Mouse (Mus musculus): ENCODE measurements around the gene Ccdc181. TPM values are rescaled to one million over a fixed set of nuclear protein-coding genes. Genes with fewer than 3 reads are reported as not detected.
"Not testable (repeated sequence)": the region's sequence is repeated elsewhere in the genome, so short reads cannot be mapped to it uniquely, and the experiment has no call there.

The Ccdc181 gene
- polyA plus RNA-seq (2014; fragmentation: Nextera tagmentation; extraction: Ambion mirVana): 23.4 and 24.5 TPM in 2 replicates

DNA sequence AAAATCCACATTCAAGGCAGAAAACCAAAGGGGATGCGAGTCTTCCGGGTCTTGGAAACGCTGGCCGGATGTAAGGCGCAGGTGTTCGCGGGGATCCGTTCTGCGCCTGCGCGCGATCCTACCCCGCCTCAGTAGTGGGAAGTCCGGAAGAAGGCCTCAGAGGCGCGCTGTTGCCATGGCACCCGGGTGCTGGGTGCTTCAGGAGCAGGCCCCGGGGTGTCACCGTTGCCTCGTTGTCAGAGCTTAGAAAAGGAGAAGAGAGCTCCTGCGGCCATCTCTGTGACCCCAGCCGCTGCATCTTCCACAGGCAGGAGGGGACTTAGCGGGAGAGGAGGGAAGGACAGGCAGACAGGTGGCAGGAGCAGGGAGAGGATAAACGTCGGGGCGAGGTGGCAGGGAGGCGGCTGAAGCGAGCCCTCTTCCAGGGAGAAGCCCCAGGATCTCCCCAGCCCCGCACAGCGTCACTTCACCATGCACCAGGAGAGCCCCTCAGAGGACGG, at the start of gene Ccdc181:
TSS of gene Ccdc181 (plus strand) at position 131 of the 500 bp plus-strand sequence.
- Histone ChIP-seq H3K9ac (peak within 1 kb of the TSS; percentile 58), H3K4me3 (replicated peaks; ENCODE audit: low read length) (peak within 1 kb of the TSS; percentile 40), H3K4me1 (replicated peaks; ENCODE audit: control insufficient read depth, insufficient read depth, low read length) (no peaks in the 10 kb centered on the region), H3K27ac (peak within 1 kb of the TSS; percentile 43), H3K27me3 (ENCODE audit: control insufficient read depth, insufficient read depth, low read length) (no peaks in the 10 kb centered on the region), H3K9me3 (ENCODE audit: control insufficient read depth, low read length) (no peaks in the 10 kb centered on the region), H3K4me2 (replicated peaks) (peak within 1 kb of the TSS; percentile 51), H3K36me3 (replicated peaks; ENCODE audit: control insufficient read depth, insufficient read depth) (peaks cover 4% of the 10 kb centered on the region; the same call in 1 of the 2 replicates)
- ATAC-seq (ENCODE audit: low FRiP score) (peak; percentile 99), DNase-seq (ENCODE audit: low spot score) (peak; percentile 92)
- 0% methylated on average over 31 of the region's 31 CpGs for WGBS

DNA sequence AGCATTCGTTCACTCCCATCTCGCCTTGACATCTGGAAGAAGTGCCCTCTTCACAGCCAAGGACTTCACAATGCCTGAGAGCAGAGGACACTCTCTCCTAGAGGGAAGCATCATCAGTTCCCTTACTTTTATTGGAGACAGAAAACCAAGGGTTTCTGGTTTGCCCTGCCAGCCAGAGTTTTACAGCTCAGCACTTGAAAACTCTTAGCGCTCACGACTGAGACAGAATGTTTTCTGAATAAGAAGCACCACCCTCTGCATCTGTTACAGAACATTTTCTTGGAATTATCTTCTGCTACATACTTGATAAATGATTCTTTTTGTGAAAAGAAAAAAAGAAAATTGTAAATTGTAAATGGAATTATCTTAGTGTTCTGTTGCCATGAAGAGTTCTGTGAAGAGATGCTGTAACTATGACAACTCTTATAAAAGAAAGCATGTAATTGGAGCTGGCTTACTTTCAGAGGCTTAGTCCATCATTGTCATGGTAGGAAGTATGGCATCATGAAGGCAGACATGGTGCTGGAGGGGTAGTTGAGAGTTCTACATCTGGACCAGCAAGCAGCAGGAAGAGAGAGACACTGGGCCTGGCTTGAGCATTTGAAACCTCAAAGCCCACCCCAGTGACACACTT, 43.3 kb upstream of the Ccdc181 start:
- H3K9me3 ChIP-seq (ENCODE audit: control insufficient read depth, low read length); H3K9ac ChIP-seq; H3K36me3 ChIP-seq (replicated peaks; ENCODE audit: control insufficient read depth, insufficient read depth); H3K4me2 ChIP-seq (replicated peaks); H3K27me3 ChIP-seq (ENCODE audit: control insufficient read depth, insufficient read depth, low read length); H3K4me1 ChIP-seq (replicated peaks; ENCODE audit: control insufficient read depth, insufficient read depth, low read length); DNase-seq (ENCODE audit: low spot score); H3K4me3 ChIP-seq (replicated peaks; ENCODE audit: low read length); H3K27ac ChIP-seq; ATAC-seq (ENCODE audit: low FRiP score): not testable (repeated sequence)
- WGBS: 82% methylated on average over 2 of the region's 4 CpGs

DNA sequence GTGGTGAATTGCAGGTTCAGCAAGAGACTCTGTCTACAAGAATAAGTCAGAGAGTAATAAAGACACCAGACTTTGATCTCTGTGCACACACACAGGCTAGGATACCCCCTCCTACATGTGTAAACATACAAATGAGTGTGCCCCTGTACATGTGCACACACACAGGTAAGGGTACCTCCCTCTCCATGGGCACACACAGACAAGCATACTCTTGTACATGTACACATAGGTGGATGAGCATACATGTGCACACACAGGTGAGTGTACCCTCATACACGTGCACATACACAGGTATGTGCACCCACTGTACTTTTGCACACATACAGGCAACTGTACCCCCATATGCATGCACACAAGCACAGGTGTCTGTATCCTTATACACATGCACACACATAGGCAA, 41.9 kb upstream of the Ccdc181 start:
- Histone ChIP-seq H3K9ac (no peak overlapping the region), H3K27me3 (ENCODE audit: control insufficient read depth, insufficient read depth, low read length) (no peaks in the 10 kb centered on the region), H3K9me3 (ENCODE audit: control insufficient read depth, low read length) (no peaks in the 10 kb centered on the region), H3K4me2 (replicated peaks) (no peak overlapping the region), H3K36me3 (replicated peaks; ENCODE audit: control insufficient read depth, insufficient read depth) (no peaks in the 10 kb centered on the region), H3K4me1 (replicated peaks; ENCODE audit: control insufficient read depth, insufficient read depth, low read length) (no peaks in the 10 kb centered on the region), H3K4me3 (replicated peaks; ENCODE audit: low read length) (no peak overlapping the region), H3K27ac (no peak overlapping the region)
- ATAC-seq (ENCODE audit: low FRiP score): no peak
- WGBS: 79% methylated on average over 1 of the region's 1 CpGs
- no peak for DNase-seq (ENCODE audit: low spot score)

DNA sequence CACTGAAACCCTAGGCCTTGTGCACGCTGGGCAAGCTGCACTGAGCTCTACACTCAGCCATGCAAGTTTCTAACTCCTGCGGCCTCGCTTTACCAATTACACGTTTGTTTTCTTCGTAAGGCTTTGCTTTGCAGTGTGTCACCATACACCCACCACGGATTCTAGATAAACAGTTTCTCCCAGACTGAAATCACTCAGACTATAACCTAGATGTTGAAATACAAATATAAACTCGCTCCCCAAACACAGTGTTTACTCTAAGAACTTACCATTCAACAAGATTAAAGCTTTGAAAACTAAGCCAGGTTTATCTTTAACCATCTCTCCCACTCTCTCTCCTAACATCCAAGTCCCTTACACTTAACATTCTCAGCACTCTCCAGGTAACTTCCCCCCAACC, 40.3 kb upstream of the Ccdc181 start:
- H3K27ac ChIP-seq: no peak overlapping the region
- no peaks in the 10 kb centered on the region for H3K4me1 ChIP-seq (replicated peaks; ENCODE audit: control insufficient read depth, insufficient read depth, low read length)
- H3K4me2 ChIP-seq (replicated peaks): no peak overlapping the region
- no peak for DNase-seq (ENCODE audit: low spot score)
- no peaks in the 10 kb centered on the region for H3K27me3 ChIP-seq (ENCODE audit: control insufficient read depth, insufficient read depth, low read length)
- ATAC-seq (ENCODE audit: low FRiP score): no peak
- H3K4me3 ChIP-seq (replicated peaks; ENCODE audit: low read length): no peak overlapping the region
- H3K9me3 ChIP-seq (ENCODE audit: control insufficient read depth, low read length): no peaks in the 10 kb centered on the region
- H3K36me3 ChIP-seq (replicated peaks; ENCODE audit: control insufficient read depth, insufficient read depth): no peaks in the 10 kb centered on the region
- H3K9ac ChIP-seq: no peak overlapping the region
- WGBS: 67% methylated on average over 7 of the region's 7 CpGs

DNA sequence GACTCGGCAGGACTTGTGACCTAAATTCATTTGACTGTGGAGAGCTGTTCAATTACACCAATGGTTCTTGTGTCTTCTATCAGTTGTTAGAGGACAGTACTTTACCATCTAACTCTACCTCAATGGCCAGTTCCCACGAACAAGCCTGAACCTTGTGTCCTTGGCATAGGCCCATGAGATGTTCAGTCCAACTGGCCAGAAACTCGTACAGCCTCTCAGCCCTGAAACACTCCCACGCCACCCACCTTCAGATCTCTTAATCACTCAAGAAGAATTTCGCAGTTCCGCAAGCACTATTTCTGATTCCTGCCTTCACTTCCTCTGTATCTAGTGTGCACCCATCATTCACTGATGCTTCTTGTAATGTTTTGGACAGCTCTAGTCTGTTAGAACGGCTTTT, 39.3 kb upstream of the Ccdc181 start:
- 70% methylated on average over 7 of the region's 7 CpGs for WGBS
- Histone ChIP-seq H3K36me3 (replicated peaks; ENCODE audit: control insufficient read depth, insufficient read depth) (no peaks in the 10 kb centered on the region), H3K4me2 (replicated peaks) (no peak overlapping the region), H3K4me3 (replicated peaks; ENCODE audit: low read length) (no peak overlapping the region), H3K9ac (no peak overlapping the region), H3K27ac (no peak overlapping the region), H3K9me3 (ENCODE audit: control insufficient read depth, low read length) (no peaks in the 10 kb centered on the region), H3K27me3 (ENCODE audit: control insufficient read depth, insufficient read depth, low read length) (no peaks in the 10 kb centered on the region), H3K4me1 (replicated peaks; ENCODE audit: control insufficient read depth, insufficient read depth, low read length) (no peaks in the 10 kb centered on the region)
- no peak for DNase-seq (ENCODE audit: low spot score)
- no peak for ATAC-seq (ENCODE audit: low FRiP score)

DNA sequence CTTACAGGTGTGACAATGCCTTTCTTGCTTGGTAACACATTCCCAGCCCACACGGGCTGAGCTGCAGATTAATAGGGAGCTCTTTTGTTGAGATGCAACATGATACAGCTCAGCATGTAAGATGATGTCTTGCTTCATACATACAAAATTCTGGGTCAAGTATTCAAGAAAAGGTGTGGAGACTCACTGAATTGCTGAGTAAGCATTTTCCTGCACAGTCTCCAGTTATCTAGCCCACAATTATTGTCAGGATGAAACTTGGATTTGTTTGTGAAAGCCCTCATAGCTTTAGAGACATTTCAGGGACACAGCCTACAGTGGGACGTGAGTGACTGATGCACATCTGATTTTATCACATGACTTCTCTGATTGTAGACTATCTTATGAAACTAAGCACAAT, 33.9 kb upstream of the Ccdc181 start:
- Histone ChIP-seq H3K4me3 (replicated peaks; ENCODE audit: low read length) (no peak overlapping the region), H3K9me3 (ENCODE audit: control insufficient read depth, low read length) (no peaks in the 10 kb centered on the region), H3K36me3 (replicated peaks; ENCODE audit: control insufficient read depth, insufficient read depth) (no peaks in the 10 kb centered on the region), H3K4me2 (replicated peaks) (no peak overlapping the region), H3K9ac (no peak overlapping the region), H3K4me1 (replicated peaks; ENCODE audit: control insufficient read depth, insufficient read depth, low read length) (no peaks in the 10 kb centered on the region), H3K27ac (no peak overlapping the region), H3K27me3 (ENCODE audit: control insufficient read depth, insufficient read depth, low read length) (no peaks in the 10 kb centered on the region)
- DNase-seq (ENCODE audit: low spot score) (no peak), ATAC-seq (ENCODE audit: low FRiP score) (no peak)
- WGBS: 87% methylated on average over 2 of the region's 2 CpGs

DNA sequence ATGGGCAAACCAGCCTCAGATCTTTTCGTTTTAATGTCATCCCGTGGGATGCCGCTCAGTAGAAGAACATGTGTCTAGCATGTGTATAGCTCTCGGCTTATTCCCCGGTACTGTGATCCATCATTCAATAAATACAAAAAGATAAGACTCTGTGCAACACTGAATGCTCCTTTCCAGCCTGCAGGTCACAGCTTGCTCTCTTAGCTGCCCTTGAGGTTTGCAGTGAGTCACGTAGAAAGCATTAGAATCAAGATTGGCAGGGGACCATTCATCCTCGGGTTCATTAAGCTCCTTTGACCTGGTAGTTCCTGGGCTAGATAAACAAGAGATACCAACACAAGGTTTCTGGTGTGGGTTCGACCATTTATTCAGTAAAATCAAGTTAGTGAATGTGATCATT, 32.6 kb upstream of the Ccdc181 start:
- H3K27me3 ChIP-seq (ENCODE audit: control insufficient read depth, insufficient read depth, low read length): no peaks in the 10 kb centered on the region
- H3K9ac ChIP-seq: no peak overlapping the region
- ATAC-seq (ENCODE audit: low FRiP score): no peak
- H3K27ac ChIP-seq: no peak overlapping the region
- no peak for DNase-seq (ENCODE audit: low spot score)
- no peaks in the 10 kb centered on the region for H3K9me3 ChIP-seq (ENCODE audit: control insufficient read depth, low read length)
- H3K4me3 ChIP-seq (replicated peaks; ENCODE audit: low read length): no peak overlapping the region
- no peaks in the 10 kb centered on the region for H3K36me3 ChIP-seq (replicated peaks; ENCODE audit: control insufficient read depth, insufficient read depth)
- H3K4me2 ChIP-seq (replicated peaks): no peak overlapping the region
- 64% methylated on average over 8 of the region's 8 CpGs for WGBS
- peaks cover 2% of the 10 kb centered on the region; the same call in 1 of the 2 replicates for H3K4me1 ChIP-seq (replicated peaks; ENCODE audit: control insufficient read depth, insufficient read depth, low read length)

DNA sequence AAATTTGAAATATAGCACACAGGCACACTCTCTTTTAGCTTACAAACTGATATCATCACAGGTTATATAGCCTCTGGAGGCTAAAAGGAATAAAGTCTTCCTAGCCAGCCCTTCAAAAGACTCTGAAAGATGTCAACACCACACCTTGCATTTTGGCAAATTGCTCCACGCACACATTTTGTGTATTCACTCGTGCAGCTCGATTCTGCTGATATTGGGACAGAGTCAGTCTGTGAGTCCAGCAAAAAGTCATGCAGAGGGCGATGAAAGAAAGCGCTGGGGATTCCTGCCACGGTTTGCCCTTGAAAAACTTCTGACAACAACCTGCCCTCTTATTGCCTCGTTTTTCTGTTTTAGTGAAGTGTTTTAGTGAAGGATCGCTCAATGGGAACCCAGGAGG, 27.9 kb upstream of the Ccdc181 start:
- H3K36me3 ChIP-seq (replicated peaks; ENCODE audit: control insufficient read depth, insufficient read depth): no peaks in the 10 kb centered on the region
- H3K4me1 ChIP-seq (replicated peaks; ENCODE audit: control insufficient read depth, insufficient read depth, low read length): peaks cover 22% of the 10 kb centered on the region
- ATAC-seq (ENCODE audit: low FRiP score) (no peak), DNase-seq (ENCODE audit: low spot score) (no peak)
- H3K27ac ChIP-seq: no peak overlapping the region
- 31% methylated on average over 8 of the region's 8 CpGs for WGBS
- H3K4me2 ChIP-seq (replicated peaks): peak overlapping the region; percentile 80
- no peaks in the 10 kb centered on the region for H3K9me3 ChIP-seq (ENCODE audit: control insufficient read depth, low read length)
- H3K9ac ChIP-seq: peak overlapping the region; percentile 60; the same call in 1 of the 2 replicates
- H3K4me3 ChIP-seq (replicated peaks; ENCODE audit: low read length): peak overlapping the region; percentile 76
- H3K27me3 ChIP-seq (ENCODE audit: control insufficient read depth, insufficient read depth, low read length): no peaks in the 10 kb centered on the region

DNA sequence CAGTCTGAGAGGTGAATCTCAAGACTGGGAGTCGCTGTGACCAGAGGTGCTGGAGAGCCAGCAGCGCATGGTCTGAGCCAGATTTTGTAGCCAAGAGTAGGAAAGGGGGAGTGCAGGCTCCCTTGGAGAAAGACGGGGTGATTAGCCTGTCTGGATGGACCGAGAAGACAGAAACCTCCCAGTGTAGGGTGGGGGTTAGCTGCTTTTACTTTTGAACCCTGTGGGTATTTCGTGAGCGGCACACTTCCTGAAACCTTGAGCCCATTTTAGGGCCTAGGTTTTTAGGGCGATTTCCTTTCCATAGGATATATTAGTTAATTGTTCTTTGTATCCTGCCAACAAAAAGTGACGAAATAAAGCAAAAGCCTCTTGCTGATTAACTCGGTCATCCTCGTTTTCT, 27.4 kb upstream of the Ccdc181 start:
- DNase-seq (ENCODE audit: low spot score) (no peak), ATAC-seq (ENCODE audit: low FRiP score) (no peak)
- H3K36me3 ChIP-seq (replicated peaks; ENCODE audit: control insufficient read depth, insufficient read depth): no peaks in the 10 kb centered on the region
- peak overlapping the region; percentile 80 for H3K4me2 ChIP-seq (replicated peaks)
- H3K4me1 ChIP-seq (replicated peaks; ENCODE audit: control insufficient read depth, insufficient read depth, low read length): peaks cover 22% of the 10 kb centered on the region
- no peaks in the 10 kb centered on the region for H3K9me3 ChIP-seq (ENCODE audit: control insufficient read depth, low read length)
- H3K9ac ChIP-seq: peak overlapping the region; percentile 60
- peak overlapping the region; percentile 76 for H3K4me3 ChIP-seq (replicated peaks; ENCODE audit: low read length)
- 9% methylated on average over 10 of the region's 10 CpGs for WGBS
- peak overlapping the region; percentile 38; the same call in 1 of the 2 replicates for H3K27ac ChIP-seq
- no peaks in the 10 kb centered on the region for H3K27me3 ChIP-seq (ENCODE audit: control insufficient read depth, insufficient read depth, low read length)
